Mouse (Mus musculus): Measurements from ENCODE around the gene Kdm5b. TPM values are rescaled to one million over a fixed set of nuclear protein-coding genes. Genes with fewer than 3 reads are reported as not detected.
A peak's percentile ranks its signal among the peaks of the same experiment; 100 is the strongest.
"Not testable (repeated sequence)": the region's sequence is repeated elsewhere in the genome, so short reads cannot be mapped to it uniquely, and the experiment has no call there.

Gene Kdm5b
- 48.9 and 70.8 TPM in 2 replicates for polyA plus RNA-seq (2012; rRNA removed)

DNA sequence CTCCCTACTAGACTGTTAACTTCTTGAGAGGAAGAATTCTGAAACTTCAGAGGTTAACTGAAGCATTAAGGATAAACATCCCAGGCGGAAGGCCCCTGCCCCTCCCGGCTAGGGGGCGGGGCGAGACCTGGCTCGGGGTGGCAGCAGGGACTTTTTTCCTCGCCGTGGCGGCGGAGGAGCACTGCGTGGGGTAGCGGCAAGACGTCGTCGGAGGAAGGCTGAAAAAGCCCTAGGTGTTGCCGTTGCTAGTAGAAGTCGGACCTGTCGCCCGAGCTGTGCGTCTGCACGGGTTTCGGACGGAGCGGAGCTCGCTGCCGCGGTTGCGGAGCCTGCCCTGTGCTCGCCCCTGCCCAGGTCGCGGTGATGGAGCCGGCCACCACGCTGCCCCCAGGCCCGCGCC lies at the start of gene Kdm5b:
TSS of gene Kdm5b (plus strand) at position 196 of the 400 bp plus-strand sequence.
- peak; percentile 95 for DNase-seq (ENCODE audit: low read depth)
- TF ChIP-seq POLR2A (IDR thresholded peaks at IDR 0.05; ENCODE audit: borderline replicate concordance, extremely low read depth, insufficient read depth, insufficient read length, poor library complexity, severe bottlenecking) (peak; percentile 93), CTCF (IDR thresholded peaks at IDR 0.05; ENCODE audit: borderline replicate concordance, extremely low read depth, insufficient read depth, insufficient read length) (no peak)

GRCm38 (mm10) chr1:134512183-134512582 lies 47.8 kb upstream of the Kdm5b start:
- no peak for DNase-seq (ENCODE audit: low read depth)
- no peak for TF ChIP-seq POLR2A (IDR thresholded peaks at IDR 0.05; ENCODE audit: borderline replicate concordance, extremely low read depth, insufficient read depth, insufficient read length, poor library complexity, severe bottlenecking)
- TF ChIP-seq CTCF (IDR thresholded peaks at IDR 0.05; ENCODE audit: borderline replicate concordance, extremely low read depth, insufficient read depth, insufficient read length): no peak

DNA sequence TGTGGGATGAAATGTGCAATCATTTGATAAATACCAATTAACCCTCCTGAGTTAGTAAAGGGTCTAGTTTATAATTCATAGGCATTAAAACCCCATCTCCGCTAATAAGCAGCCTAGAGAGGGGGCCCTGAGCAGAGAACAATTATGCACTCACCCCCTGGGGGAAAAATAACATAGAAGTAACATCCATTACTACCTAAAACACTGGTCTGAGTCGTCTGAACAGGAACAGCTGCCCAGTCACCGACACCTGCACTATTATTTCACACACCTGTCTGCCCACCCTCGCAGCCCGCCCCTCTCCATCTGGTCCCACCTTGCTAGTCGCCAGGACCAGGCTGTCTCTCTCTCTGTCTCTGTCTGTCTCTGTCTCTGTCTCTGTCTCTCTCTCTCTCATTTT lies 47.4 kb upstream of the Kdm5b start:
- DNase-seq (ENCODE audit: low read depth): peak; percentile 30
- no peak for TF ChIP-seq POLR2A (IDR thresholded peaks at IDR 0.05; ENCODE audit: borderline replicate concordance, extremely low read depth, insufficient read depth, insufficient read length, poor library complexity, severe bottlenecking)
- no peak for TF ChIP-seq CTCF (IDR thresholded peaks at IDR 0.05; ENCODE audit: borderline replicate concordance, extremely low read depth, insufficient read depth, insufficient read length)

DNA sequence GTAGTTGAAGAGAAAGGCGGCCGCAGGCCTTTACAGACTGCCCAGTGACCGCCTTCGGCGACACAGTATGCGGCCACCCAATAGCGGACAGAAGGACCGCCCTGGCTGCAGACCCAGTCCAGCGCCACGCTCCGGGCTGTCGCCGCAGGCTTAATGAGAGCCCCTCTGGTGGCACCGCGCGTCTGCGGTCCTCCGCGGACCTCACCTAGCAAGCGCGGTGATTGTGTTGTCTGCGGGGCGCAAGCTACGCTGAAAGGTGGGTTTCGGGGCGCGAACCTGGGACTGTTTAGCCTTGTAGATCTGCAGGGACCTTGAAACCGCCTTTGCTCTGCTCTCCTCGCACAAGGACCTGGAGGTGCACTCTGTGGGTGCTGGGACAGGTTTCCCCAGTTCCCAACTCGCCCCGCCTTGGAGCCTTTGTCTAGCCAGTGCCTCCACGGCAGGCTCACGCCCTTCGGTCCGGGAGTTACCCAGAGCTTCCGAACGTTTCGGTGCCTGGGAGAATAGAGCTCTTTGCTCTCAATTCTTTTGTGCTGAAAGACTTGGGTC lies 46.6 kb upstream of the Kdm5b start:
- TF ChIP-seq CTCF (IDR thresholded peaks at IDR 0.05; ENCODE audit: borderline replicate concordance, extremely low read depth, insufficient read depth, insufficient read length): no peak
- no peak for TF ChIP-seq POLR2A (IDR thresholded peaks at IDR 0.05; ENCODE audit: borderline replicate concordance, extremely low read depth, insufficient read depth, insufficient read length, poor library complexity, severe bottlenecking)
- DNase-seq (ENCODE audit: low read depth): peak; percentile 42

DNA sequence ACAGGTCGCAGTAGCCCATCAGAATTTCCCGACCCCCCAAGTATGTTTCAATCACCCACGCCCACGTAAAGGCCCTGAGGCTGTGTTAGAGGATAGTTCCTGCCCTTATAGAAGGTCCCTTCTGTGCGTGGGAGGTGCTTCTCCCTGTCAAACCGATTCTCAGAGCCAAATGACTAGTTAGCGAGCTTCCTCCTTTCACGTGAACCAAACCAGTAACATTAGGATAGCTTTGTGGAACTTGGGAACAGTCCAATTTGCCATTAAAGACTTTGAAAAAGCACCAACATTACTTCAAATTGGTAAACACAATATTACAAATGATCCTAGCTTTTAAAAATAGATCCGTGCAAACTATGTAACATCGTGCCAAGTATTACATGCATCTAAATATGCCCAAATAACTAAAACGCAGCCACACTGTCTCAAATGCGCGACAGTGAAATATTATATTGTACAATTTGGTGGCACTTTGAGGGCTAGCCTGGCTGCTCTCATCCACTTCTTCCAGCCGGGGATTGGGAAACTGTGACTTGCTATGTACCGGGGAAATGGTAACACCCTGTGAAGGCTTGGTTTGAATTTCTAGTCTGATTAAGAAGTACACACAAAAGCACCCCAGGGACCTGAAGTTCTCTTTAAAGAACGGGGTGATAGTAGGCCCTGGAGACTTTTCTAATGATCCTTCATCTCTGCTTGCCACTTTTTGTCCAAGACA lies 45.9 kb upstream of the Kdm5b start:
- DNase-seq (ENCODE audit: low read depth): no peak
- no peak for TF ChIP-seq POLR2A (IDR thresholded peaks at IDR 0.05; ENCODE audit: borderline replicate concordance, extremely low read depth, insufficient read depth, insufficient read length, poor library complexity, severe bottlenecking)
- no peak for TF ChIP-seq CTCF (IDR thresholded peaks at IDR 0.05; ENCODE audit: borderline replicate concordance, extremely low read depth, insufficient read depth, insufficient read length)

- peak; percentile 24 for DNase-seq (ENCODE audit: low read depth)
- TF ChIP-seq CTCF (IDR thresholded peaks at IDR 0.05; ENCODE audit: borderline replicate concordance, extremely low read depth, insufficient read depth, insufficient read length) (no peak), POLR2A (IDR thresholded peaks at IDR 0.05; ENCODE audit: borderline replicate concordance, extremely low read depth, insufficient read depth, insufficient read length, poor library complexity, severe bottlenecking) (no peak)
These were observed 44.1 kb upstream of the Kdm5b start for GRCm38 (mm10) chr1:134515891-134516290.

GRCm38 (mm10) chr1:134516491-134517198 lies 43.3 kb upstream of the Kdm5b start:
- TF ChIP-seq CTCF (IDR thresholded peaks at IDR 0.05; ENCODE audit: borderline replicate concordance, extremely low read depth, insufficient read depth, insufficient read length) (no peak), POLR2A (IDR thresholded peaks at IDR 0.05; ENCODE audit: borderline replicate concordance, extremely low read depth, insufficient read depth, insufficient read length, poor library complexity, severe bottlenecking) (no peak)
- peak; percentile 74 for DNase-seq (ENCODE audit: low read depth)

DNA sequence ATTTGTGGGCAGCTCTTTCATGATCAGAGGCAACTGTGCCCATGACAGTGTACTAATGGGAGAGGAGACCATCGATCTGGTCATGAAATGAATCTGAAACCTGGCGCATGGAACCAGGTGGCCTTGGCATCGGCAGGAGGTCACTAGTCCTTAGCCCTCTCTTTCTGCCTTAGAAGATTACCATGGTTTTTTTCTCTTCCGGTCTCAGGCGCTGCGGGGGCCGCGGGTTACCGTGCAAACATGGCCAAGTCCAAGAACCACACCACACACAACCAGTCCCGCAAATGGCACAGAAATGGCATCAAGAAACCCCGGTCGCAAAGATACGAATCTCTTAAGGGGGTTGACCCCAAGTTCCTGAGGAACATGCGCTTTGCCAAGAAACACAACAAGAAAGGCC lies 42.1 kb upstream of the Kdm5b start:
- DNase-seq (ENCODE audit: low read depth): not testable (repeated sequence)

DNA sequence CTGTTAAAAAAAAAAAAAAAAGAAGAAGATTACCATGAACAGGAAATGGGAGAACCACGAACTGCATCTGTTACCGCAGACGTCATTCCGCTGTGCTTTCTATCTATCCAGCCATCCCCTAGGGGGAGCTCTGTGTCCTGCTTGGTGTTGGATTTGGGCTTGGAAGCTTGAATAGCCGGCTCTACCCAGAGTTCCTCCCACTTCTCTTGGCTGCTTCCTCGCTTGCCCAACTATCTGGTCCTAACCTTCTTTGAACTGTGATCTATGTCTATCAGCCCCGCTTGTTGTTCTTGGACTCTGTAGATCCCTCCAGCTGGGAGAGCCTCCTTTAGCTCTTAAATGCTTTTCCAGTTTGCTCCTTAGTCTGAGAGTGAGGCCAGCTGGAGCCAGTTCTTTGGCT lies 41.3 kb upstream of the Kdm5b start:
- peak; percentile 75; the same call in 1 of the 2 replicates for TF ChIP-seq CTCF (IDR thresholded peaks at IDR 0.05; ENCODE audit: borderline replicate concordance, extremely low read depth, insufficient read depth, insufficient read length)
- TF ChIP-seq POLR2A (IDR thresholded peaks at IDR 0.05; ENCODE audit: borderline replicate concordance, extremely low read depth, insufficient read depth, insufficient read length, poor library complexity, severe bottlenecking): no peak
- DNase-seq (ENCODE audit: low read depth): peak; percentile 85

GRCm38 (mm10) chr1:134519201-134519600 lies 40.8 kb upstream of the Kdm5b start:
- DNase-seq (ENCODE audit: low read depth): not testable (repeated sequence)

DNA sequence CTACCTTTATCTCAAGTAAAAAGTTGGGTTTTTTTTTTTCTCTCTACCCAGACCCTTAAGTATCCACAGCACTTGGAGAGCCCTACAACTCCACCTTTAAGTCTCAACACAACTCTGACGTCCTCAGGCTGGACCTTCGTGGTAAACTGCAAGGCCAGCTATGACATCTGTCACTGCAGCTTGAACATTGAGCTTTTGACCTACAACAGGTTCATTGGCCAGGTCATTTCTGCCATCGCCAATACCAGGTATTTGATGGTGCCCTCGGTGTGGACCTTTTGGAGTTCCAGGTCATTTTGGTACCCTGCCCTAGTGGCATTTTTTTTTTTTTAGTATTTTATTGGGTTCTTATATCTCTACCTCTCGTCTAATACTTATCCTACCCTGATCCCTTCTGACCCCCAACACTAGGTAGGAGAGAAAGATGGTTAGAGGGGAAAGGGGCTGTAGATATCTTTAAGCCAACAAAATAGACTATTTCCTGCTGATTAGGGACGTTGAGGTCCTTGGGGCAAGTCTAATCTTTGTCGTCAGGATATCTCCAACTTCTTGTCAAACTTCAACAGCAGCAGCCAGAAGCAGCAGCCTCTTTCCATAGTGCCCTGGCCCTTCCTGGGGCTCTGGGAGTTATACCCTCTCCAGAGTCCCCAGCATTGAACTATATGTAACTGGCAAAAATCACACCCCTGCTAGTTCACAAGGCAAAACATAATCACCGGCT lies 39.8 kb upstream of the Kdm5b start:
- TF ChIP-seq CTCF (IDR thresholded peaks at IDR 0.05; ENCODE audit: borderline replicate concordance, extremely low read depth, insufficient read depth, insufficient read length) (no peak), POLR2A (IDR thresholded peaks at IDR 0.05; ENCODE audit: borderline replicate concordance, extremely low read depth, insufficient read depth, insufficient read length, poor library complexity, severe bottlenecking) (no peak)
- DNase-seq (ENCODE audit: low read depth): no peak

Data from brain, embryonic 14.5 days (tissue).